Mouse (Mus musculus) forebrain, postnatal 0 days (tissue): ENCODE results near the gene Snai1. TPM values are rescaled to one million over a fixed set of nuclear protein-coding genes. Genes with fewer than 3 reads are reported as not detected.

Source experiments
- ATAC-seq: fragments of 200-750 bp; cut with Nextera tagmentation; 2 replicates; pipeline ENCODE4 v1.8.0; 2017; ENCODE audit warnings: mild to moderate bottlenecking, moderate library complexity
- DNase-seq: peaks from one replicate; pipeline ENCODE4 v3.0.0-alpha.2; 2015
- H3K27ac ChIP-seq: fragments of 300-500 bp; sonication (generic); 2 replicates; pipeline ENCODE4 v1.5.1; 2014; ENCODE audit warnings: low read depth, mild to moderate bottlenecking, antibody characterized with exemption, low read length, moderate library complexity, mixed read lengths
- H3K27me3 ChIP-seq: fragments of 300-500 bp; sonication (generic); 2 replicates; pipeline ENCODE4 v1.6.1; 2014; ENCODE audit warnings: mild to moderate bottlenecking, low read length, mixed read lengths; ENCODE audit not compliant: insufficient read depth
- H3K36me3 ChIP-seq: fragments of 300-500 bp; sonication (generic); 2 replicates; pipeline ENCODE4 v1.6.1; 2014; ENCODE audit warnings: mild to moderate bottlenecking, moderate library complexity; ENCODE audit not compliant: insufficient read depth
- H3K4me1 ChIP-seq: fragments of 300-500 bp; sonication (generic); 2 replicates; pipeline ENCODE4 v1.6.1; 2014; ENCODE audit warnings: antibody characterized with exemption; ENCODE audit not compliant: insufficient read depth
- H3K4me2 ChIP-seq: fragments of 300-500 bp; sonication (generic); 2 replicates; pipeline ENCODE4 v1.6.1; 2014; ENCODE audit warnings: low read depth, mild to moderate bottlenecking, moderate library complexity
- H3K4me3 ChIP-seq: fragments of 300-500 bp; sonication (generic); 2 replicates; pipeline ENCODE4 v1.5.1; 2014; ENCODE audit warnings: low read depth, low read length, mixed read lengths
- H3K9ac ChIP-seq: fragments of 300-500 bp; sonication (generic); 2 replicates; pipeline ENCODE4 v1.6.1; 2014; ENCODE audit warnings: mild to moderate bottlenecking
- H3K9me3 ChIP-seq: fragments of 300-500 bp; sonication (generic); 2 replicates; pipeline ENCODE4 v1.6.1; 2016; ENCODE audit warnings: low read length
- CTCF ChIP-seq: sonication (generic); IDR thresholded peaks from 2 replicates; pipeline ENCODE4 v1.5.1; 2016; ENCODE audit warnings: antibody characterized with exemption, control low read depth, low read depth
- WGBS: fragments of 180-500 bp; shearing (Covaris S2); extraction: QIAGEN DNeasy Blood & Tissue Kit; methylation state at CpG from one replicate; pipeline ENCODE4 v1.1.7; 2014; 5-methylcytosine and 5-hydroxymethylcytosine counted together
- polyA plus RNA-seq: library from polyadenylated mRNA; unstranded; fragments of >200 nt; fragmentation: Nextera tagmentation; extraction: Ambion mirVana; gene quantifications from 2 replicates; pipeline ENCODE4 v1.2.1, GENCODE M21; 2015
- total RNA-seq: library from RNA; depleted of rRNA; stranded (reverse); fragments of >200 nt; gene quantifications from 2 replicates; pipeline ENCODE4 v1.2.3, GENCODE M21; 2014; rRNA removed

Snai1 gene
- total RNA-seq (1.3 and 1.4 TPM in 2 replicates), polyA plus RNA-seq (3.3 and 4.4 TPM in 2 replicates)

- ATAC-seq (peak; percentile 95), DNase-seq (peak; percentile 87)
- 2% methylated on average over 58 of the region's 58 CpGs for WGBS
- H3K27ac ChIP-seq = no peak within 1 kb of the TSS
- H3K4me3 ChIP-seq = peak within 1 kb of the TSS; percentile 47
- peaks cover 27% of the 10 kb centered on the region for H3K27me3 ChIP-seq
- peak within 1 kb of the TSS; percentile 48 for H3K9ac ChIP-seq
- H3K9me3 ChIP-seq = no peaks in the 10 kb centered on the region
- H3K4me1 ChIP-seq = 0 out of 2 replicates have a peak, but pooled peaks cover 2% of the 10 kb centered on the region
- no peaks in the 10 kb centered on the region for H3K36me3 ChIP-seq
- H3K4me2 ChIP-seq = peak within 1 kb of the TSS; percentile 97
- TF ChIP-seq CTCF = peak; percentile 92
Measured at GRCm38 (mm10) chr2:167537476-167538297, at the start of gene Snai1. TSS of gene Snai1 (plus strand) at chr2:167538195.

- DNase-seq = peak; percentile 69
- H3K4me3 ChIP-seq = peak overlapping the region; percentile 83
- H3K27me3 ChIP-seq = no peaks in the 10 kb centered on the region
- no peaks in the 10 kb centered on the region for H3K9me3 ChIP-seq
- peak overlapping the region; percentile 25; the same call in 1 of the 2 replicates for H3K9ac ChIP-seq
- H3K27ac ChIP-seq = peak overlapping the region; percentile 83
- H3K4me2 ChIP-seq = peak overlapping the region; percentile 73
- peaks cover 10% of the 10 kb centered on the region for H3K4me1 ChIP-seq
- peak; percentile 57 for ATAC-seq
- H3K36me3 ChIP-seq = peaks cover 11% of the 10 kb centered on the region; the same call in 1 of the 2 replicates
- no peak for TF ChIP-seq CTCF
- 43% methylated on average over 4 of the region's 4 CpGs for WGBS
Measured at GRCm38 (mm10) chr2:167490813-167491525, 47.0 kb upstream of the Snai1 start.

GRCm38 (mm10) chr2:167491757-167492708 lies 46.0 kb upstream of the Snai1 start, which contains the start of gene Rnf114:
TSS of gene Rnf114 (plus strand) at chr2:167492645.
- 5% methylated on average over 45 of the region's 52 CpGs for WGBS
- ATAC-seq (peak; percentile 35), DNase-seq (peak; percentile 33)

GRCm38 (mm10) chr2:167492713-167493636 lies 45.0 kb upstream of the Snai1 start, which contains the start of gene Spata2:
TSS of gene Spata2 (minus strand) at chr2:167492887.
- TF ChIP-seq CTCF = no peak
- H3K4me1 ChIP-seq = peaks cover 10% of the 10 kb centered on the region
- peak within 1 kb of the TSS; percentile 87 for H3K9ac ChIP-seq
- H3K36me3 ChIP-seq = 0 out of 2 replicates have a peak, but pooled peaks cover 4% of the 10 kb centered on the region
- H3K27me3 ChIP-seq = no peaks in the 10 kb centered on the region
- 2% methylated on average over 55 of the region's 63 CpGs for WGBS
- DNase-seq (peak; percentile 95), ATAC-seq (peak; percentile 89)
- H3K4me3 ChIP-seq = peak within 1 kb of the TSS; percentile 83
- H3K9me3 ChIP-seq = no peaks in the 10 kb centered on the region
- H3K27ac ChIP-seq = peak within 1 kb of the TSS; percentile 99
- peak within 1 kb of the TSS; percentile 73 for H3K4me2 ChIP-seq

More at GRCm38 (mm10) chr2:167491757-167492708, 46.0 kb upstream of the Snai1 start, which contains the start of gene Rnf114:
- Histone ChIP-seq H3K27ac (peak within 1 kb of the TSS; percentile 99), H3K27me3 (no peaks in the 10 kb centered on the region), H3K9ac (peak within 1 kb of the TSS; percentile 87), H3K4me3 (peak within 1 kb of the TSS; percentile 83), H3K36me3 (peaks cover 11% of the 10 kb centered on the region; the same call in 1 of the 2 replicates), H3K4me1 (peaks cover 10% of the 10 kb centered on the region), H3K9me3 (no peaks in the 10 kb centered on the region), H3K4me2 (peak within 1 kb of the TSS; percentile 73)
- TF ChIP-seq CTCF = no peak

- no peak for TF ChIP-seq CTCF
- WGBS = 82% methylated on average over 7 of the region's 7 CpGs
- no peak for DNase-seq
- peaks cover 2% of the 10 kb centered on the region; the same call in 1 of the 2 replicates for H3K4me1 ChIP-seq
- no peaks in the 10 kb centered on the region for H3K36me3 ChIP-seq
- no peak overlapping the region for H3K4me2 ChIP-seq
- H3K4me3 ChIP-seq = no peak overlapping the region
- H3K27me3 ChIP-seq = no peaks in the 10 kb centered on the region
- no peaks in the 10 kb centered on the region for H3K9me3 ChIP-seq
- no peak for ATAC-seq
- no peak overlapping the region for H3K27ac ChIP-seq
- H3K9ac ChIP-seq = no peak overlapping the region
Measured at GRCm38 (mm10) chr2:167496437-167496836, 41.6 kb upstream of the Snai1 start.
